Mouse (Mus musculus) lung, postnatal 0 days (tissue): Measurements from ENCODE around the gene Myo1b. TPM values are rescaled to one million over a fixed set of nuclear protein-coding genes. Genes with fewer than 3 reads are reported as not detected.
A peak's percentile ranks its signal among the peaks of the same experiment; 100 is the strongest.

Experiments
- ATAC-seq: fragments of 200-750 bp; cut with Nextera tagmentation; 2 replicates; pipeline ENCODE4 v1.8.0; 2017; ENCODE audit warnings: moderate library complexity
- DNase-seq: peaks from one replicate; pipeline ENCODE4 v3.0.0-alpha.2; 2016; ENCODE audit warnings: low spot score
- H3K27ac ChIP-seq: fragments of 300-500 bp; sonication (generic); 2 replicates; pipeline ENCODE4 v1.5.1; 2014; ENCODE audit warnings: antibody characterized with exemption, mild to moderate bottlenecking, low read length, mixed read lengths
- H3K27me3 ChIP-seq: fragments of 300-500 bp; sonication (generic); replicated peaks from 2 replicates; pipeline ENCODE4 v1.6.1; 2014; ENCODE audit warnings: low read length, mixed read lengths; ENCODE audit not compliant: insufficient read depth
- H3K36me3 ChIP-seq: fragments of 300-500 bp; sonication (generic); 2 replicates; pipeline ENCODE4 v1.6.1; 2014; ENCODE audit warnings: low read length, mixed read lengths; ENCODE audit not compliant: insufficient read depth
- H3K4me1 ChIP-seq: fragments of 300-500 bp; sonication (generic); 2 replicates; pipeline ENCODE4 v1.6.1; 2014; ENCODE audit warnings: antibody characterized with exemption, low read depth, low read length, mixed read lengths; ENCODE audit not compliant: insufficient read depth
- H3K4me2 ChIP-seq: fragments of 300-500 bp; sonication (generic); replicated peaks from 2 replicates; pipeline ENCODE4 v1.6.1; 2014; ENCODE audit warnings: low read depth, mild to moderate bottlenecking, low read length, moderate library complexity, mixed read lengths
- H3K4me3 ChIP-seq: fragments of 300-500 bp; sonication (generic); 2 replicates; pipeline ENCODE4 v1.5.1; 2014; ENCODE audit warnings: low read depth, low read length
- H3K9ac ChIP-seq: fragments of 300-500 bp; sonication (generic); replicated peaks from 2 replicates; pipeline ENCODE4 v1.6.1; 2014; ENCODE audit warnings: low read depth, mild to moderate bottlenecking
- H3K9me3 ChIP-seq: fragments of 300-500 bp; sonication (generic); 2 replicates; pipeline ENCODE4 v1.6.1; 2016; ENCODE audit warnings: low read length, mixed read lengths
- CTCF ChIP-seq: IDR thresholded peaks from 2 replicates; pipeline ENCODE4 v1.5.1; 2016; ENCODE audit warnings: antibody characterized with exemption, mild to moderate bottlenecking
- EP300 ChIP-seq: IDR thresholded peaks from 2 replicates; pipeline ENCODE4 v1.6.1; 2016; ENCODE audit warnings: antibody characterized with exemption, mild to moderate bottlenecking, control low read depth
- WGBS: fragments of 180-500 bp; shearing (Covaris S2); extraction: QIAGEN DNeasy Blood & Tissue Kit; methylation state at CpG from one replicate; pipeline ENCODE4 v1.1.7; 2014; 5-methylcytosine and 5-hydroxymethylcytosine counted together
- polyA plus RNA-seq: library from polyadenylated mRNA; unstranded; fragments of >200 nt; fragmentation: Nextera tagmentation; extraction: Ambion mirVana; gene quantifications from 2 replicates; pipeline ENCODE4 v1.2.1, GENCODE M21; 2015

The Myo1b gene
- polyA plus RNA-seq, 1 experiment from 2014 or later = 108 TPM

DNA sequence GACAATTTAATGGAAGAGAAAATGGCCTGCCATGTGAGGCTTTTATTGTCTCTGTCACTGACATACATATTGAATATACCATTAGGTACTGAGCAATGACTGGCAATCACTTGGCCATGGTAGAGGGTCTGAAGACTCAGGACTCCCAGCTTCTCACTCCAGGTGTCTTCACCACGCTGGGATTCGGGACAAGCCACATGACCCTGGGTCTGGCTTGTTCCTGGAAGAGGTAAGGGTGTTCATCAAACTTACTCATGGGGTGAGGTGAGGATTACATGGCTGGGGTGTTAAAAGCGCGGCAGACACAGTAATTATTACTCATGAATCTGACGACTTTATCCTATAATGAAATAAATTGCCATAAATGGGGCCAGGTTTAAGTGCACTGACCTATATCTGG, 405 bp upstream of the Myo1b start:
- H3K4me3 ChIP-seq = peak overlapping the region; percentile 92; the same call in 1 of the 2 replicates
- H3K4me1 ChIP-seq = peaks cover 15% of the 10 kb centered on the region
- H3K4me2 ChIP-seq = peak overlapping the region; percentile 79; the same call in 1 of the 2 replicates
- ATAC-seq = no peak
- no peak overlapping the region for H3K9ac ChIP-seq
- no peak overlapping the region for H3K27ac ChIP-seq
- H3K36me3 ChIP-seq = no peaks in the 10 kb centered on the region
- H3K9me3 ChIP-seq = no peaks in the 10 kb centered on the region
- WGBS = 66% methylated on average over 5 of the region's 5 CpGs
- H3K27me3 ChIP-seq = no peaks in the 10 kb centered on the region
- DNase-seq = no peak
- no peak for TF ChIP-seq EP300
- TF ChIP-seq CTCF = no peak

- H3K27ac ChIP-seq = peak overlapping the region; percentile 79
- H3K27me3 ChIP-seq = no peaks in the 10 kb centered on the region
- peak overlapping the region; percentile 62 for H3K9ac ChIP-seq
- no peaks in the 10 kb centered on the region for H3K9me3 ChIP-seq
- no peak for TF ChIP-seq CTCF
- TF ChIP-seq EP300 = no peak
- peak overlapping the region; percentile 92 for H3K4me3 ChIP-seq
- peak; percentile 91 for DNase-seq
- H3K36me3 ChIP-seq = no peaks in the 10 kb centered on the region
- H3K4me2 ChIP-seq = peak overlapping the region; percentile 79
- H3K4me1 ChIP-seq = peaks cover 18% of the 10 kb centered on the region
- peak; percentile 76 for ATAC-seq
- WGBS = under 1% methylated on average over 29 of the region's 33 CpGs
Measured at GRCm38 (mm10) chr1:51915051-51915575, 758 bp downstream of the Myo1b start.

DNA sequence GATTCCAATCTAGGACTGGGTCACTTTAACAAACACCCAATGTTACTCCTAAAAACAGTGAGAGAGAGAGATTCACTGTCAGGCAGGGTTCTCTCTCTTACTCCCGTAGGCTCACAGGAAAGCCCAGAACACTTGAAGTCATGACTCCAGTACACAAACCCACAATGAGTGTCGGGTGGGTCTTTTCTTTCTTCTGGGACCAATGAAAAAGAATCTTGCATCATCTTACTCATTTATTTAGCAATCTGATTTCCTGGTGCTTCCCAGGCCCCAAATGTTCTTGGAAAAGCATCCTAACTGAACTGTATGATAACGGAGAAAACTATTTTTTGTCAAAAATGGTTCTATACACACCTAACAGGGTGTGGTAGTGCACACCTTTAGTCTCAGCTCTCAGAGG, 1.8 kb downstream of the Myo1b start:
- Histone ChIP-seq H3K27me3 (no peaks in the 10 kb centered on the region), H3K4me2 (peak overlapping the region; percentile 79), H3K4me1 (peaks cover 18% of the 10 kb centered on the region), H3K36me3 (no peaks in the 10 kb centered on the region), H3K9ac (no peak overlapping the region), H3K9me3 (no peaks in the 10 kb centered on the region), H3K4me3 (peak overlapping the region; percentile 92), H3K27ac (peak overlapping the region; percentile 79)
- 23% methylated on average over 3 of the region's 3 CpGs for WGBS
- DNase-seq (peak; percentile 74), ATAC-seq (no peak)
- TF ChIP-seq CTCF (no peak), EP300 (peak; percentile 24; the same call in 1 of the 2 replicates)

DNA sequence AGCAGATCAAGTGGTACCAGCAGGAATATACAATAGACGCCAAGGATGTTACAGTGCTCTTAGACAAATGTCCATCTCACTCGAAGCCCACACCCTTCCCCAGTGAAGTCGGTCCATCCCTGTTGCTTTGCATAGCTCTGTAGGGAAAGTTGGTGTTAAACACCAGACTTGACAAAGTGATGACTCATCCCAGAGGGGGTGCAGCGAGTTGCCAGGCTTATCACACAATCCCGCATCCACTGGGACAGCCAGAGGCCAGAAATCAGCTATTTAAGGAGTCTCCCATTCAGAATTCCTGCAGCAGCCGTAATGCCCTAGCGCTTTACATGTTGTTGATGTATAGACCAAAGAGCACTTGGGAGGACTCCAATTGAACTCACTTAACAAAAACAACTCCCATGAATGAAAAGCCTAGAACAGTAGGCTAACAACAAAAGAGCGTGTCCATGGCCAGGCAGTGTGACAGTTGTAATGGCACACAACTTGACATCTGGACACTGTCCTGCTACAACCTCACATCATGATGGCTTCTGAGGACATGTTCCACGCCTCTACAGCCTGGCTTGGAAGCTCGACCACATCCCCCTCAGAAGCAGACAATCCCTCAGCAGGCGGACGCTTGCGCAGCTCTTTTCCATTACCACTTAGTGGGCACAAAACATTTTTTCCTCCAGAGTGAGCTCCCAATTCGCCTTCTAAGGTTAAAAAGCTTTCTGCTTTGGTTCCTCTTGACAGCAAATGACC, 2.6 kb downstream of the Myo1b start:
- no peaks in the 10 kb centered on the region for H3K36me3 ChIP-seq
- TF ChIP-seq EP300 = no peak
- TF ChIP-seq CTCF = no peak
- DNase-seq = peak; percentile 63
- H3K4me2 ChIP-seq = peak overlapping the region; percentile 79
- H3K27ac ChIP-seq = peak overlapping the region; percentile 79; the same call in 1 of the 2 replicates
- H3K27me3 ChIP-seq = no peaks in the 10 kb centered on the region
- no peaks in the 10 kb centered on the region for H3K9me3 ChIP-seq
- 45% methylated on average over 14 of the region's 14 CpGs for WGBS
- H3K4me1 ChIP-seq = peaks cover 22% of the 10 kb centered on the region
- H3K4me3 ChIP-seq = no peak overlapping the region
- H3K9ac ChIP-seq = no peak overlapping the region
- ATAC-seq = peak; percentile 37

DNA sequence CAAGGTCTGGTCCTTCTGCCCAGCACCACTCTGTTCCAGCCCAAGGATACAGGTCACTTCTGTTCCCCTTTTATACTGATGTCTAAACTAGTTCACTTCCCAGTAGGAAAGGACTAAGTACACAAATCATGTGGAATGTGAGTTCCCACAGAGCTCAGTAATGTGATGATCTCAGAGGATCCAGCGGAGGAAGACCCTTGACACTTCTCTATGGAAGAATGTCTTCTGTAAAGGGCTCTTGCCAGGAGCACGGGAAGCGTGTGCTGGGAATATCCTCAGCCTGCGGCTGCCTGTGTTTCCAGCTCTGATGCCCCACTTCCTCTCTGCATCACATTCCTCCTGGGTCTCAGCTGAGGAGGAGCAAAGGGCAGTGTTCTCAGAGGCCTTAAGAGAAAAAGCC, 4.5 kb downstream of the Myo1b start:
- H3K9ac ChIP-seq = no peak overlapping the region
- no peak overlapping the region for H3K4me3 ChIP-seq
- no peak overlapping the region for H3K27ac ChIP-seq
- peaks cover 28% of the 10 kb centered on the region for H3K4me1 ChIP-seq
- H3K27me3 ChIP-seq = no peaks in the 10 kb centered on the region
- TF ChIP-seq EP300 (no peak), CTCF (no peak)
- H3K36me3 ChIP-seq = no peaks in the 10 kb centered on the region
- H3K9me3 ChIP-seq = no peaks in the 10 kb centered on the region
- H3K4me2 ChIP-seq = no peak overlapping the region
- ATAC-seq (no peak), DNase-seq (peak; percentile 58)
- 25% methylated on average over 4 of the region's 4 CpGs for WGBS

DNA sequence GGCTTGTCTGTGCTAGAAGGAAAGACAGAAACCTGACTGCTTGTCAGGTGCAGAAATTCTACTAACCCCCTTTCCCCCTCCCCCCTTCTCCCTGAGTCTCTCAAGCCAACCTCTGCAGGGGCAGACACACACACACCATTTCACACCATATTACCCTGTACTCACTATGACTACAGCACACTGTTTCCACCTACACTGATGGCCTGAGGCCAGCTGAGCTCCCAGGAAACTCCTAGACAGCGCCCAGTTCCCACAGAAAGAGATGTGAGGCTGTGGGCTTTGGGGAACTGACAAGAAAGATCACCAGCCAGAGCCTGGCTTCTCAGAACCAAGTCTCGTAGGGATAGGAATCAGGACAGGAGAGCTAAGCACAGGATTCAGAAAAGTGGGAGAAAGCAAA, 6.7 kb downstream of the Myo1b start:
- DNase-seq = no peak
- no peaks in the 10 kb centered on the region for H3K9me3 ChIP-seq
- WGBS = 88% methylated on average over 2 of the region's 2 CpGs

More for the DNA sequence above, 6.7 kb downstream of the Myo1b start:
- peaks cover 27% of the 10 kb centered on the region for H3K4me1 ChIP-seq
- no peak overlapping the region for H3K4me2 ChIP-seq
- H3K4me3 ChIP-seq = no peak overlapping the region
- TF ChIP-seq EP300 (no peak), CTCF (no peak)
- no peaks in the 10 kb centered on the region for H3K27me3 ChIP-seq
- no peak for ATAC-seq
- no peak overlapping the region for H3K27ac ChIP-seq
- no peaks in the 10 kb centered on the region for H3K36me3 ChIP-seq
- no peak overlapping the region for H3K9ac ChIP-seq
